Mouse (Mus musculus) midbrain, postnatal 0 days (tissue): ENCODE data around the gene Tnk1. TPM values are rescaled to one million over a fixed set of nuclear protein-coding genes. Genes with fewer than 3 reads are reported as not detected.
A peak's percentile ranks its signal among the peaks of the same experiment; 100 is the strongest.

Source experiments
- ATAC-seq: fragments of 200-750 bp; cut with Nextera tagmentation; 2 replicates; pipeline ENCODE4 v1.8.0; 2017; ENCODE audit warnings: moderate number of reproducible peaks, mild to moderate bottlenecking, moderate TSS enrichment, moderate library complexity; ENCODE audit not compliant: low FRiP score
- DNase-seq: peaks from one replicate; pipeline ENCODE4 v3.0.0-alpha.2; 2015; ENCODE audit warnings: low spot score
- H3K27ac ChIP-seq: fragments of 300-500 bp; sonication (generic); 2 replicates; pipeline ENCODE4 v1.5.1; 2014; ENCODE audit warnings: low read depth, mild to moderate bottlenecking, low read length, mixed read lengths
- H3K27me3 ChIP-seq: fragments of 300-500 bp; sonication (generic); 2 replicates; pipeline ENCODE4 v1.6.1; 2014; ENCODE audit warnings: low read length, control low read depth, mixed read lengths; ENCODE audit not compliant: insufficient read depth
- H3K36me3 ChIP-seq: fragments of 300-500 bp; sonication (generic); 2 replicates; pipeline ENCODE4 v1.6.1; 2014; ENCODE audit warnings: low read length, control low read depth, mixed read lengths; ENCODE audit not compliant: insufficient read depth
- H3K4me1 ChIP-seq: fragments of 300-500 bp; sonication (generic); 2 replicates; pipeline ENCODE4 v1.6.1; 2014; ENCODE audit warnings: mild to moderate bottlenecking, control low read depth, antibody characterized with exemption, low read length, mixed read lengths; ENCODE audit not compliant: insufficient read depth
- H3K4me2 ChIP-seq: fragments of 300-500 bp; sonication (generic); 2 replicates; pipeline ENCODE4 v1.6.1; 2014; ENCODE audit warnings: low read depth, mild to moderate bottlenecking, low read length, mixed read lengths; ENCODE audit not compliant: poor library complexity, severe bottlenecking
- H3K4me3 ChIP-seq: fragments of 300-500 bp; sonication (generic); 2 replicates; pipeline ENCODE4 v1.5.1; 2014; ENCODE audit warnings: low read depth, mild to moderate bottlenecking, low read length, moderate library complexity
- H3K9ac ChIP-seq: fragments of 300-500 bp; sonication (generic); replicated peaks from 2 replicates; pipeline ENCODE4 v1.6.1; 2014; ENCODE audit warnings: mild to moderate bottlenecking, low read length, moderate library complexity, mixed read lengths; ENCODE audit not compliant: poor library complexity, severe bottlenecking
- H3K9me3 ChIP-seq: fragments of 300-500 bp; sonication (generic); 2 replicates; pipeline ENCODE4 v1.6.1; 2016; ENCODE audit warnings: low read length, control low read depth
- CTCF ChIP-seq: IDR thresholded peaks from 2 replicates; pipeline ENCODE4 v1.5.1; 2016; ENCODE audit warnings: antibody characterized with exemption, mild to moderate bottlenecking
- WGBS: fragments of 180-500 bp; shearing (Covaris S2); extraction: QIAGEN DNeasy Blood & Tissue Kit; methylation state at CpG from one replicate; pipeline ENCODE4 v1.1.7; 2014; 5-methylcytosine and 5-hydroxymethylcytosine counted together
- polyA plus RNA-seq: library from polyadenylated mRNA; unstranded; fragments of >200 nt; fragmentation: Nextera tagmentation; extraction: Ambion mirVana; gene quantifications from 2 replicates; pipeline ENCODE4 v1.2.1, GENCODE M21; 2015
- total RNA-seq: library from RNA; depleted of rRNA; stranded (reverse); fragments of >200 nt; gene quantifications from 2 replicates; pipeline ENCODE4 v1.2.3, GENCODE M21; 2014

Tnk1 gene
- total and polyA plus RNA-seq, 2 experiments from 2014 or later, result 0.16 TPM; not detected in 1

DNA sequence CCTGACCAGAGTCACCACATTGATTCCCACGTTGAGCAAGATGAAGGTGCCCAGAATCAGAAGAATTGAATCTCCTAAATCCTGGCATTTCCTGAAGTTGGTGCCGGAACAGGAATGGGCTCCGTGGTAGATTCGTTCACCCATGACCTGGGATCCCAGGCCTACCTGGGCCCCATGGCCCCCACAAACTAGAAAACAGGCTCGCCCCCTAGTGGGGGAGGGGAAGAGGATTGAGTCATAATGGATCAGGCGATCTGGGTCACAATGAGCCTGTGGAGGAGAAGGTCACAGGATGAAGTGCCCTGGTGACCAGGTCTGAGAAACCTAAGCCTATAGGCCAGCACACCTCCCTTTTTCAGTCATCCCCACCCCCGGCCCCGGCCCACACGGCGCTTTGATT, 43.4 kb downstream of the Tnk1 start, which contains the start of gene Gm39566:
Gene Gm39566, minus strand, starts transcription at position 144 of the 400 bp plus-strand sequence.
- DNase-seq, result no peak
- Histone ChIP-seq H3K27me3 (no peaks in the 10 kb centered on the region), H3K36me3 (no peaks in the 10 kb centered on the region), H3K9ac (no peak within 1 kb of the TSS), H3K4me1 (no peaks in the 10 kb centered on the region), H3K4me3 (no peak within 1 kb of the TSS), H3K4me2 (no peak within 1 kb of the TSS), H3K9me3 (no peaks in the 10 kb centered on the region), H3K27ac (no peak within 1 kb of the TSS)
- TF ChIP-seq CTCF, result no peak
- WGBS, result 65% methylated on average over 10 of the region's 10 CpGs
- no peak for ATAC-seq

DNA sequence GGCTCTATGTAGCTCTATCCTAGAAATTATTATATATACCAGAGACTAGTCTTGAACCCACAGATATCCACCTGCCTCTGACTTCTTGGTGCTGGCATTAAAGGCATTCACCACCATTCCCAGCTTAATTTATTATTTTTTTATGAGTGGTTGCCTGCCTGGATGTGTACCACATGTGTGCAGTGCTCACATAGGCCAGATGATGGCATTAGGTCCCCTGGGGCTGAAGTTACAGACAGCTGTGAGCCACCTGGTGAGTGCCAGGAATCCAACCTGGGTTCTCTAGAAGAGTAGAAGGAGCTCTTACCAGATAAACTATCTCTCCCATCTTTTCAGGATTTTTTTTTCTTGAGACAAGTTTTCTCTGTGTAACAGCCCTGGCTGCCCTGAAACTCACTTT, 48.2 kb downstream of the Tnk1 start:
- H3K9me3 ChIP-seq, result no peaks in the 10 kb centered on the region

DNA sequence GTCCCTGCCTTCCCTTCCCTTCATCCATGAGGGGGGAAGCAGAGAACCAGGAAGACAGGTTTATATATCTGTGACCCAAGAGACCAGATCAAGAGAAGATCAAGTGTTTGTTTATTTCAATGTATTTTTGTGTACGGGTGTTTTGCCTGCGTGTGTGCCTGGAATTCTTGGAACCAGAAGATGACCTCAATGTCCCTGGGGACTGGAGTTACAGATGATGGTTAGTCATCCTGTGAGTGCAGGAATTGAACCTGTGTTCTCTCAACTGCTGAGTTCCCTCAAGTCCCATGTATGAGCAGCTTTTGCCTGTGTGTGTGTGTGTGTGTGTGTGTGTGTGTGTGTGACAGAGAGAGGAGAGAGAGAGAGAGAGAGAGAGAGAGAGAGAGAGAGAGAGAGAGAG, 50.9 kb downstream of the Tnk1 start:
- Histone ChIP-seq H3K36me3 (no peaks in the 10 kb centered on the region), H3K27ac (no peak overlapping the region), H3K9ac (no peak overlapping the region), H3K4me1 (0 out of 2 replicates have a peak, but pooled peaks cover 3% of the 10 kb centered on the region), H3K4me3 (no peak overlapping the region), H3K9me3 (no peaks in the 10 kb centered on the region), H3K27me3 (0 out of 2 replicates have a peak, but pooled peaks cover 4% of the 10 kb centered on the region), H3K4me2 (no peak overlapping the region)
- 80% methylated on average over 2 of the region's 2 CpGs for WGBS
- ATAC-seq, result no peak
- TF ChIP-seq CTCF, result no peak
- no peak for DNase-seq

More for the DNA sequence above, 48.2 kb downstream of the Tnk1 start:
- ATAC-seq (no peak), DNase-seq (no peak)
- H3K4me1 ChIP-seq, result no peaks in the 10 kb centered on the region
- TF ChIP-seq CTCF, result no peak
- 0 out of 2 replicates have a peak, but pooled peaks cover 2% of the 10 kb centered on the region for H3K27me3 ChIP-seq
- H3K9ac ChIP-seq, result no peak overlapping the region
- no peak overlapping the region for H3K4me2 ChIP-seq
- H3K4me3 ChIP-seq, result no peak overlapping the region
- H3K36me3 ChIP-seq, result no peaks in the 10 kb centered on the region
- no peak overlapping the region for H3K27ac ChIP-seq

DNA sequence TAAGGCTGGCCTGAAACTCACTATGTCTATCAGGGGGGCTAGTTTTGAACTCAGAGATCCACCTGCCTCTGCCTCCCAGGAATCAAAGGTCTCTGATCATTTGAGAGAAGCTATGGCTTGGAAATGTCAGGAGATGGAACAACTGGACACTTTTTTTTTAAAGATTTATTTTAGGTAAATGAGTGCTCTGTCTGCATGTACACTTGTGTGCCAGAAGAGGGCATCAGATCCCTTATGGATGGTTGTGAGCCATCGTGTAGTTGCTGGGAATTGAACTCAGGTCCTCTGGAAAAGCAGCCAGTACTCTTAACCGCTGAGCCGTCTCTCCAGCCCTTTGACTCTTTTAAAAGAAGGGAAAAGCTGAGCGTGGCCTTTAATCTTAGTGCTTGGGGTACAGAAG, 52.2 kb downstream of the Tnk1 start:
- Histone ChIP-seq H3K27me3 (0 out of 2 replicates have a peak, but pooled peaks cover 4% of the 10 kb centered on the region), H3K27ac (no peak overlapping the region), H3K4me2 (no peak overlapping the region), H3K36me3 (no peaks in the 10 kb centered on the region), H3K4me3 (no peak overlapping the region), H3K9me3 (no peaks in the 10 kb centered on the region), H3K9ac (no peak overlapping the region), H3K4me1 (0 out of 2 replicates have a peak, but pooled peaks cover 3% of the 10 kb centered on the region)
- 85% methylated on average over 4 of the region's 4 CpGs for WGBS
- no peak for DNase-seq
- peak; percentile 24; the same call in 1 of the 2 replicates for TF ChIP-seq CTCF
- ATAC-seq, result no peak

DNA sequence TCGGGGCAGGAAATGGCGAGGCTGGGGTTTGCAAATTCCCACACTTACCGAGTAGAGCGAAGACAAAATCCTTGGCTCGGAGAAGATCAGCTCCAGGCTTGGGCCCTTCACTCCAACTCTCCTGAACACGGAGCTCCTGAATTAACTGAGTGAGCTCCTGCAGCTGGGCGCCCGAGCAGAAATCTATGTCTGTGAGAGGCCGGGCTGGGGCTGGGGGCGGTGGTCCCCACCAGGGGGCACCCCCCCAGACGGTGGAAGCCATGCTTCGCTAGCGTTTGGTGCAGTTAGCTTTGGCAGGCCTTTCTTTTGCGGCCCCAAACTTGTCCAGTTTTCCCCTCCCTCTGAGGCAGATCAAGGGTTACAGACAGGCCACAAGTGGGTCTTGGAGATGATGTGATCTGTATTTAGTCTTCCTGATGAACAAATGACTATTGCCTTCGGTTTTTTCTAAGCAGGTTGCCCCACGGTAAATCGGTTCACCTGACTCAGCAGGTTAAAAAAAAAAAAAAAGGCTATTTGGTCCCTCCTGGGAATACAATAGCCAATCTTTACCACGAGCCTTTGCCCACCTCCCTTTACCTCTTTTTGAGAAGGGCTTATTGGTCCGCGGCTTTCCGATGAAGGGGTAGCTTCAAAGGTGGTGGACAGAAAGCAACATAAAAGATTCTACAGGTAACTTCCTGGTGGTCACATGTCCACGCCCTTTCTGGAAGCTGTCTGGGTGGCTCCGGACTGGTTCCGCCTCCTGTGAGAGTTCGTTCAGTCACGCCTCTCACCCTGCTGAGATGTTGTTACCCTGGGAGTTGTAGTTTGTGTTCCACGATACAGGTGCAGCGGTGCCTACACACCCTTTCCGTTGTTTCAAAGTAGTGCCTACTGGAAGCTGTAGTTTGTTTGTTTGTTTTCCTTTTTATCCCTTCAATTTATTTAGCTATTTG, 53.3 kb downstream of the Tnk1 start, which contains the start of gene Tmem102:
Gene Tmem102, minus strand, starts transcription at position 653 of the 938 bp plus-strand sequence.
- TF ChIP-seq CTCF, result no peak
- Histone ChIP-seq H3K27ac (no peak within 1 kb of the TSS), H3K36me3 (no peaks in the 10 kb centered on the region), H3K4me3 (no peak within 1 kb of the TSS), H3K9me3 (no peaks in the 10 kb centered on the region), H3K9ac (no peak within 1 kb of the TSS), H3K4me1 (0 out of 2 replicates have a peak, but pooled peaks cover 3% of the 10 kb centered on the region), H3K27me3 (0 out of 2 replicates have a peak, but pooled peaks cover 4% of the 10 kb centered on the region), H3K4me2 (peak within 1 kb of the TSS; percentile 96)
- WGBS, result 12% methylated on average over 29 of the region's 29 CpGs
- ATAC-seq (no peak), DNase-seq (no peak)

DNA sequence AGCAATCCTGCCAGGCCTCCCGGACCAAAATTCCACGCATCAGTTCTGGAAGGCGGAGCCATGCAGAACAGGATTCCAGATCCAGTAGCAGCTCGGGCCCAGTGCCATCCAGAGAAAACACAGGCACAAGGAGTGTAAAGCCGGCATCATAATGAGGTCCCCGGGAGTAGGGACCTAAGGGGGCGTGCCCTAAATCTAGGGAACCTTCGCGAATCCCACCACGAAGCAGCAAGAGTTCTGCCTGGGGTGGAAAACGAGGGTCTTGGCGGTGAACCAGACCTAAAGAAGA, 53.9 kb downstream of the Tnk1 start:
- Histone ChIP-seq H3K27me3 (0 out of 2 replicates have a peak, but pooled peaks cover 4% of the 10 kb centered on the region), H3K9ac (no peak overlapping the region), H3K4me3 (no peak overlapping the region), H3K9me3 (no peaks in the 10 kb centered on the region), H3K4me1 (peaks cover 3% of the 10 kb centered on the region; the same call in 1 of the 2 replicates), H3K36me3 (no peaks in the 10 kb centered on the region), H3K27ac (no peak overlapping the region), H3K4me2 (peak overlapping the region; percentile 96)
- TF ChIP-seq CTCF, result no peak
- DNase-seq (no peak), ATAC-seq (no peak)
- 9% methylated on average over 12 of the region's 12 CpGs for WGBS
